Mouse (Mus musculus): ENCODE results near the gene Gcg. TPM values are rescaled to one million over a fixed set of nuclear protein-coding genes. Genes with fewer than 3 reads are reported as not detected.

Gene Gcg
- total and polyA plus RNA-seq, 3 experiments = 0.17 TPM; not detected in 2

DNA sequence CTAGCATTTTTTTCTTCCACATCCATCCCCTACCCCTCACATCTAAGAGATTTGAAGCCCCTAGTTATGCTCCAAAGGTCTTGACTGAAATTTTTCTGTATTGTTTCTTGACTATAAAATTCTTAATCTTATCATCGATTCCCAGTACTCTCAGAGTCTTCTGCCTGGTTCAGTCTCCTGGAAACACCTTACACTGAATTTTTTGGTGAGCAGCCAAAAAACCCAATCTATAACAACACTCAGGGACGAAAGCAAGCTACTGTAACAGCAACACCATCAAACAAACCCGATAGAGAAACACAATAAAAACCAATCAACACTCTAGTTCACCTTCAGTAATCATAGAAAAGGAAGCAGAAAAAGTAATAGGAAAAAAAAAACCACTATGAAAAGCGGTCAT, 43.4 kb downstream of the Gcg start:
- TF ChIP-seq MAFK (IDR thresholded peaks at IDR 0.05; ENCODE audit: insufficient replicate concordance, low read length) (no peak), ZNF384 (IDR thresholded peaks at IDR 0.05; ENCODE audit: low read depth, low read length) (no peak), ZC3H11A (IDR thresholded peaks at IDR 0.05; ENCODE audit: low read depth, low read length) (no peak), IRF4 (IDR thresholded peaks at IDR 0.05; ENCODE audit: low read depth, low read length) (no peak), E2F4 (IDR thresholded peaks at IDR 0.05; ENCODE audit: insufficient replicate concordance, low read depth, low read length) (no peak), USF2 (conservative IDR thresholded peaks at IDR 0.05; ENCODE audit: low read depth, low read length) (no peak)
- no peaks in the 10 kb centered on the region for H3K79me2 ChIP-seq (replicated peaks; ENCODE audit: control insufficient read depth, extremely low read depth, insufficient read depth, poor library complexity, severe bottlenecking)
- in situ Hi-C loops (cut with MboI; ENCODE audit: low pct_ligation_motif_present, low pct_unique_long_range_greater_than_20kb, low sequenced_read_pairs) (no loop called here), dilution Hi-C loops (cut with MboI; ENCODE audit: extremely low pct_ligation_motif_present, extremely low pct_unique_long_range_greater_than_20kb, low sequenced_read_pairs) (no loop called here)
- H3K27ac ChIP-seq (ENCODE audit: insufficient read depth, low read depth) = no peak overlapping the region
- no peak overlapping the region for H3K9ac ChIP-seq (ENCODE audit: insufficient read depth, low read depth)
- H3K4me3 ChIP-seq (replicated peaks in 1 of 3; ENCODE audit: low read depth in 2 of 3, low read length in 2 of 3, poor library complexity in 1 of 3) = peak overlapping the region in 1 of 3 experiments; percentile 68
- H3K9me3 ChIP-seq (replicated peaks; ENCODE audit: low read length) = no peaks in the 10 kb centered on the region
- peaks cover 0 to 2% of the 10 kb centered on the region in 2 experiments for H3K36me3 ChIP-seq (replicated peaks in 1 of 2; ENCODE audit: control insufficient read depth in 1 of 2, insufficient read depth in 1 of 2, low read length in 1 of 2)
- H3K4me2 ChIP-seq (ENCODE audit: insufficient read depth, low read depth, poor library complexity, severe bottlenecking) = 0 out of 2 replicates have a peak overlapping the region, but pooled peaks have one; percentile 21
- H3K27me3 ChIP-seq (replicated peaks) = no peaks in the 10 kb centered on the region
- no peak for DNase-seq (ENCODE audit: extremely low read depth)
- peaks cover 0 to 28% of the 10 kb centered on the region in 2 experiments; a peak in 3 of 4 replicates for H3K4me1 ChIP-seq (ENCODE audit: control insufficient read depth in 1 of 2, insufficient read depth in 2 of 2)

DNA sequence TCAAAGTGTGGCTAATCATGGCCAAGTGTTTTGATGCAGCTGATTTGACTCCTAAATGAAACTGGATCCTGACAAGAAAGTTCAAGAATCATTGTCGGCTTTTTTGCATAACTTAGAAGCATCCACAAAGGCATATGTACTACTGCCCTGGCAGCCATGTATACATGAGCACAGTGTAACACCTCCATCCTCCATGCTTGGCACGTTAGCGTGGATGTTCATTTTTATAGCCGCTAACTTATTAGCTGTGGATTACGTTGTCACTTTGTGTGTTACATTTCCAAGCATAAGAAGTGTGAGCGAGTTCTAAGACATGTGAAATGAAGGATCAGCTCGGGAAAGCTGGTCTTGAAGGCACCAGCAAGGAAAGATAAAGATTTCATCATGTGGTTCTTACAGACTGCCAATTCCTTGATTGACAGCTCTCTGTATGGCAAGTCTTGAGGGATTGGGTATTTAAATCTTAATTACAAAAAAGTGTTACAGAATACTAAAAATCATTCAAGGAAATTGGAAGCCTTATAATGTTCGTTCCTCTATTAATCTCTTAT, 52.1 kb downstream of the Gcg start:
- in situ Hi-C loops (cut with MboI; ENCODE audit: low pct_ligation_motif_present, low pct_unique_long_range_greater_than_20kb, low sequenced_read_pairs) (loop anchor here (10.0 kb wide), 1 partner anchor 97 kb away; no protein-coding TSS in a partner anchor), dilution Hi-C loops (cut with MboI; ENCODE audit: extremely low pct_ligation_motif_present, extremely low pct_unique_long_range_greater_than_20kb, low sequenced_read_pairs) (no loop called here)
- H3K27me3 ChIP-seq (replicated peaks) = no peaks in the 10 kb centered on the region
- no peak overlapping the region for H3K4me2 ChIP-seq (ENCODE audit: insufficient read depth, low read depth, poor library complexity, severe bottlenecking)
- TF ChIP-seq MAX (IDR thresholded peaks at IDR 0.05; ENCODE audit: low read length) = no peak
- TF ChIP-seq JUN (IDR thresholded peaks at IDR 0.05; ENCODE audit: insufficient read depth, low read depth, low read length) = no peak
- TF ChIP-seq ZKSCAN1 (IDR thresholded peaks at IDR 0.05; ENCODE audit: borderline replicate concordance, low read depth, low read length) = no peak
- TF ChIP-seq CHD1 (IDR thresholded peaks at IDR 0.05; ENCODE audit: low read depth, low read length) = no peak
- no peak for TF ChIP-seq USF1 (IDR thresholded peaks at IDR 0.05; ENCODE audit: low read depth, low read length)
- no peak for TF ChIP-seq HCFC1 (IDR thresholded peaks at IDR 0.05; ENCODE audit: low read depth, low read length)
- no peak for TF ChIP-seq EP300 (IDR thresholded peaks at IDR 0.05; ENCODE audit: low read length)
- no peak for TF ChIP-seq CTCF (conservative IDR thresholded peaks at IDR 0.05 in 1 of 2, IDR thresholded peaks at IDR 0.05 in 1 of 2; ENCODE audit: low read depth in 2 of 2, low read length in 2 of 2)
- no peak for TF ChIP-seq PAX5 (IDR thresholded peaks at IDR 0.05; ENCODE audit: low read length)
- no peak for TF ChIP-seq ELF1 (IDR thresholded peaks at IDR 0.05; ENCODE audit: low read depth, low read length)
- no peak for TF ChIP-seq UBTF (IDR thresholded peaks at IDR 0.05; ENCODE audit: low read depth, low read length)
- no peak for TF ChIP-seq TCF12 (IDR thresholded peaks at IDR 0.05; ENCODE audit: low read depth, low read length)
- no peak for TF ChIP-seq SMC3 (IDR thresholded peaks at IDR 0.05; ENCODE audit: low read depth, low read length)
- no peak for TF ChIP-seq BHLHE40 (IDR thresholded peaks at IDR 0.05; ENCODE audit: low read depth, low read length)
- no peak for TF ChIP-seq MAZ (IDR thresholded peaks at IDR 0.05; ENCODE audit: low read depth, low read length)
- no peak for TF ChIP-seq MAFK (IDR thresholded peaks at IDR 0.05; ENCODE audit: insufficient replicate concordance, low read length)
- H3K27ac ChIP-seq (ENCODE audit: insufficient read depth, low read depth) = no peak overlapping the region
- no peaks in the 10 kb centered on the region for H3K79me2 ChIP-seq (replicated peaks; ENCODE audit: control insufficient read depth, extremely low read depth, insufficient read depth, poor library complexity, severe bottlenecking)
- H3K4me3 ChIP-seq (replicated peaks in 1 of 3; ENCODE audit: low read depth in 2 of 3, low read length in 2 of 3, poor library complexity in 1 of 3) = no peak overlapping the region
- no peaks in the 10 kb centered on the region for H3K36me3 ChIP-seq (replicated peaks in 1 of 2; ENCODE audit: control insufficient read depth in 1 of 2, insufficient read depth in 1 of 2, low read length in 1 of 2)
- peaks cover 2 to 16% of the 10 kb centered on the region in 2 experiments; a peak in 3 of 4 replicates for H3K4me1 ChIP-seq (ENCODE audit: control insufficient read depth in 1 of 2, insufficient read depth in 2 of 2)
- no peak for DNase-seq (ENCODE audit: extremely low read depth)
- no peak overlapping the region for H3K9ac ChIP-seq (ENCODE audit: insufficient read depth, low read depth)
- H3K9me3 ChIP-seq (replicated peaks; ENCODE audit: low read length) = no peaks in the 10 kb centered on the region
